Mouse (Mus musculus): ENCODE results near the gene Srsf9. TPM values are rescaled to one million over a fixed set of nuclear protein-coding genes. Genes with fewer than 3 reads are reported as not detected.
"Not testable (repeated sequence)": the region's sequence is repeated elsewhere in the genome, so short reads cannot be mapped to it uniquely, and the experiment has no call there.

Gene Srsf9
- 10 to 100 TPM; 59.6 to 64.6 TPM for total RNA-seq (2021)

GRCm38 (mm10) chr5:115326875-115327609, at the start of gene Srsf9:
Srsf9 (plus strand) TSS chr5:115327177.
- peak; percentile 92 to 98 for DNase-seq (ENCODE audit: extremely low spot score in 1 of 2, low spot score in 2 of 2)
- intact Hi-C loops (cut with DNase I) = no loop called here

DNA sequence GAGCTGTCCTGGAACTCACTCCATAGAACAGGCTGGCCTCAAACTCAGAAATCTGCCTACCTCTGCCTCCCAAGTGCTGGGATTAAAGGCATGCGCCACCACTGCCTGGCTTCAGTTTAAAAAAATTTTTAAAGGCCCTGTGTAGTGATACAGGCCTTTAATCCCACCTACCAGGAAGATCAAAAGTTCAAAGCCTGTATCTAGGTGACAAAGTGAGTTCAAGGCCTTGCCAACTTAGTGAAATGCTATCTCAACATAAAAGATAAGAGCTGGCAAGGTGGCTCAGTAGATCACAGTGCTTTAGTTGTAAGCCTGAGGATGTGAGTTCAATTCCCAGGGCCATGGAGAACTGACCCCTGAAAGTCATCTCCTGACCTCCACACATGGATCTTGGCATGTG, 48.9 kb upstream of the Srsf9 start:
- no peak for DNase-seq (ENCODE audit: extremely low spot score in 1 of 2, low spot score in 2 of 2)
- intact Hi-C loops (cut with DNase I) = no loop called here

DNA sequence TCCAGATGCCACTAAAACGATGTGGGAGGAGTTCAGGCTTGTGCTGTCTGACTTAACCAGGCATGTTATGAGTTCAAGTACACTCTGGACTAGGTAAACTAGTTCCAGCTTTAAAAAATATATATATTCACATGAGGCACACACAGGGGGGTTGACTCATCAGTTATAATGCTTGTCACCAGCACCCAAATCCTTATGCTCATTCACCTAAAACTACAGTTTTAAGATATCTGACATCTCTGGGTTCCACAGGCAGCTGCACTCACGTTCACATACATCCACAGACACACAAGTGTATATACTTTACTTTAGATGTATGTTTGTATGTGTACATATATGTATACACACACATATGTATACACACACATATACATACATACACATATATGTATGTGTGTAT, 48.2 kb upstream of the Srsf9 start:
- intact Hi-C loops (cut with DNase I) = no loop called here
- no peak for DNase-seq (ENCODE audit: extremely low spot score in 1 of 2, low spot score in 2 of 2)

DNA sequence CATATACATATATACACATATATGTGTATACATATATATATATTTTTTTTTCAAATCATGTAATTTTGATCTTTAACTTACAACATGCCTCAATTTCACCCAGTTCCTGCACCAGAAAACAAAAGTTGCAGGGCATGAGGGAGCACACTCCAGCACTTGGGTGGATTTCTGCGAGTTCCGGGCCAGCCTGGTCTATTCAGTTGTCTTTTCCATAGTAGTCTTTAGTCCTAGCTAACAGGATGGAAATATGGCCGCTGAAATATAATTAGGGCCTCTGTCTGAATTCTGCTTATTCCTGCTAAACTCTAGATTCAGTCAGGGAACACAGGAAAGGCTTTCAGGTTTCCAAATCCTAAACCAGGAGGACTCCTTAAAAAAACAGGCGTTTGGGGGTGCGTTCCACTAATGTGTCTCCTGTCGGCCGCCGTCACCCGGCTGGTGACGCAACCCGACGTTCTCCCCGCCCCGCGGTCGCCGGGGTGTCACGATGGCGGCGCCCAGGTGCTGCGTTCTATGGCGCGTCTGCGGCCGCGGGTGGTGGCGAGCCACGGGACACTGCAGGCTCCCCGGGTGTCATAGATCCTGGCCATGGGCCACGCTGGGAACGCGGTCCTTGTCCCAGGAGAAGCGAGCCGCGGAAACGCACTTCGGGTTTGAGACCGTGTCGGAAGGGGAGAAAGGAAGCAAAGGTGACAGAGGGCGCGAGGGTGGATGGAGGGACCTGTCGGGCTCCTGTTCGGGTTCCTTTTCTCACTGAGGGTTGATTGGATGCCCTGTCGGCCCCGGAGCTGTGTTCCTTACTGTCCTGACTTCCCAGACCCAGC, 47.5 kb upstream of the Srsf9 start, which contains the start of gene Coq5:
Coq5 (plus strand) TSS at position 441 of the 824 bp plus-strand sequence.
- DNase-seq (ENCODE audit: extremely low spot score in 1 of 2, low spot score in 2 of 2) = peak; percentile 76 to 92
- intact Hi-C loops (cut with DNase I) = no loop called here

DNA sequence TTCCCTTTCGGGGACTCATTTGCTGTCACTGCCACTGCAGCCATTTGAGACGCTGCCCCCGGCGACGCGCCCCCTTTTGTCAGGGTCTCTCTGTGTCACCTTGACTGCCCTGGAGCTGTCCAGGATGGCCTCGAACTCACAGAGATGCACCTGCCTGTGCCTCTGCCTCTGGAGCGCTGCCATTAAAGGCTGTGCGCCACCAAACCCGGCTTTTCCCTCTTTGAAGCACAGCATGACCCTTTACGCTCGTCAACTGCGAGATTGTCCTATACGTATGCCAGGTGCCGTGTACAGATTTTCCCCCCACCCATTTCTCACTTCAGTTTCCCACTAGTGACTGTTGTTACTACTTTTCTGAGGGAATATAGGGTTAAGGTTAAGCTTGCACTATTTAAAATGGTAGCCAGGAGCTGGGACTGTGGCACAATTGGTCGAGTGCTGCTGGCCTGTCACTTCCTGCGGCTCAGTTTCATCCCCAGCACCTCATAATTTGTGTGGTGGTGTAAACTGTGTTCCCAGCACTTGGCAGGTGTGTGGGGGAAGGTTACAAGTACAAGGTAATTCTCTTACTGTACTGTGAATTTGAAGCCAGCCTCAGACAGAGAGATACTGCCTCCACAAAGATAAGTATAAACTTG, 46.8 kb upstream of the Srsf9 start:
- DNase-seq (ENCODE audit: extremely low spot score in 1 of 2, low spot score in 2 of 2) = peak in 1 of 2 experiments; percentile 53
- intact Hi-C loops (cut with DNase I) = no loop called here

GRCm38 (mm10) chr5:115284735-115285134, 42.2 kb upstream of the Srsf9 start:
- no peak for DNase-seq (ENCODE audit: extremely low spot score in 1 of 2, low spot score in 2 of 2)
- intact Hi-C loops (cut with DNase I) = no loop called here

GRCm38 (mm10) chr5:115294173-115294572, 32.8 kb upstream of the Srsf9 start:
- intact Hi-C loops (cut with DNase I) = no loop called here
- DNase-seq (ENCODE audit: extremely low spot score in 1 of 2, low spot score in 2 of 2) = no peak

DNA sequence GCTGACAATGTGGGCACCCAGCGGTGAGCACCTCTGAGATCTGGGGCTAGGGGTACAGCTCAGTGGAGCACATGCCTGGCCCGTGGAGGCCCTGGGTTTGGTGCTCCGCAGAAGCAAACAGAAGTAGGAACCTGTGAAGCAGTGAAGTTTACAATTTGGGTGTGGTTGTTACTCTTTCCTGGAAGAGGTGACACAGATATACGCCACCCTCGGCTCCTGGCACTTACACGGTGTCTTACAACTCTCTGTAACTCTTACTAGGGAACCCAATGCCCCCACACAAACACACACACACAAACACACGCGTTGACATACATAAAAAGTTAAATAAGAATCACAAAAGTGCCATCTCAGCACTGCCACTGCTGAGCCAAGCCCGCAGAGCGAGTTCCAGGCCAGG, 30.6 kb upstream of the Srsf9 start:
- intact Hi-C loops (cut with DNase I) = loop anchor here (5.0 kb wide), 1 partner anchor 36 kb away; no protein-coding TSS in a partner anchor
- no peak for DNase-seq (ENCODE audit: extremely low spot score in 1 of 2, low spot score in 2 of 2)

DNA sequence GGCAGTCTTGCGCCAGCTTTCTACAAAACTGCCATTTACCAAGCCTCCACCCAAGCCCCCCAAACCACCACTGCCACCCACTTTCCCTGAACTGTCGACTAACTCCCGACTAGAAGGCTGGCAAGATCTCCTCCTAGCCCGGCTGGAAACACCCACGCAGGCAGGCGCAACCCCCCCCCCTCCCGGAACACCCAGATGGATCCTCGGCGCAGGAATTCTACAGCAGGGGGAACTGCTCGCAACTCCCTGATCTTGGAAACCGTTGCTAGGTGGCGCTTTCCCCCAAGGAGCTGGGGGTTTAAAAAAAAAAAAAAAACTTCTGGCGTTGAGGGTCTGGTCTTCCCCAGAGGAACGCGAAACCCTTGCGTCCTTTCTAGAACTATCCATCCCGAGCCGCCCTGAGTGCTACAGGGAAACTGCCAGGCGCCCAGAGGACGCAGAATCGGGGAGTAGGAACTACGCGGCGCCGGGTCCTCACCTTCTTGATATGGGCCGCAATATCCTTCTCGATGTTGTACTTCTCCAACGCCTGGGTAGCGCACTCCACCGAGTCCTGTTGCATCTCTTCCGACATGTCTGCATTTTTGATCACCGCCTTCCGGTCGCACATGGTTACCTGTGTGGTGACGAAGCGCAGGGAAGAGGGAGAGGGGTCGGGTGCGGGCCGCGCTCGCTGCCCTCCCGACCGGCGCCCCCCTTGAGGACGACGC, 26.8 kb upstream of the Srsf9 start:
- intact Hi-C loops (cut with DNase I) = loop anchor here (2.0 to 5.0 kb wide), 2 partner anchors 19 to 47 kb away; partner anchors contain the start of gene Cox6a1

DNA sequence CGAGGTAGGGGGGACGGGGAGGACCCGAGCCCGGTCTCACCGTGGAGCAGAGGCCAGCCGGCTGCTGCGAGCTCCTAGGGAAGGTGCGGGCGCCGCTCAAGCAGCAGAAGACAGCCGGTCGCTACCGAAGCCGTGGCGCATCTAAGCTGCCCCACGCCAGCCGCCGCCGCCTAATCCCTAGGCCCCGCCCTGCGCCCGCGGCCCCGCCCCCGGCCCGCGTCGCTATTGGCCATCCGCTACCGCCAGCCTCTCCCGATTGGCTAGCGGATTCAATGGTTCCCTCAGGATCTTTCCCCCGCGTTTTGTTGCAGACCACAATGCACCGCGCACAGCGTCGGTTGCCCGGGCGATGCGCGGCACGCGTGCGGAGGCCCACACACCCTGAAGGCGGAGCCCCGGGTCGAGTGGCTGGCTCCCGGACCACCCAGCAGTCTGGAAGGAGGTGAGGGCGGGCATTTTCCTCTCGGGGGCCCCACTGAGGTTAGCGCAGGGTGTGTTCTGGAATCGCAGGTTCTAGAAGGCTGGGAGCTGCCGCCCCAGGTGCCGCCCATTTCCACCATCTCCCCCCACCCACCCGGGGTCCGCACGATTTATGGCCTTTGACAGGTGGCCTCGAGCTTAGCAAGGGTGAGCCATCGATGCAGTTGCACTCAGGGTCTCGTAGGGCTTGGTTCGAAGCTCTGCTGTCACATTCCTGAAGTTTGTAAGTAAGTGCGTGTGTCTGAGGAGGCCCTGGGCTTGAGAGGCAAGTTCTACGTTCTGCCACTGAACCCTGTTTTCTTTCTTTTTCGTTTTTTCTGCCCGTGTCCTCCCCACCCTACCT, 26.0 kb upstream of the Srsf9 start, which contains the start of gene Dynll1:
Dynll1 (minus strand) TSS at position 208 of the 823 bp plus-strand sequence.
- intact Hi-C loops (cut with DNase I) = loop anchor here (2.0 to 5.0 kb wide), 2 partner anchors 18 to 46 kb away; partner anchors contain the start of gene Cox6a1
- peak; percentile 99 for DNase-seq (ENCODE audit: extremely low spot score in 1 of 2, low spot score in 2 of 2)

More for the DNA sequence above, 26.8 kb upstream of the Srsf9 start:
- peak; percentile 66 to 83 for DNase-seq (ENCODE audit: extremely low spot score in 1 of 2, low spot score in 2 of 2)

DNA sequence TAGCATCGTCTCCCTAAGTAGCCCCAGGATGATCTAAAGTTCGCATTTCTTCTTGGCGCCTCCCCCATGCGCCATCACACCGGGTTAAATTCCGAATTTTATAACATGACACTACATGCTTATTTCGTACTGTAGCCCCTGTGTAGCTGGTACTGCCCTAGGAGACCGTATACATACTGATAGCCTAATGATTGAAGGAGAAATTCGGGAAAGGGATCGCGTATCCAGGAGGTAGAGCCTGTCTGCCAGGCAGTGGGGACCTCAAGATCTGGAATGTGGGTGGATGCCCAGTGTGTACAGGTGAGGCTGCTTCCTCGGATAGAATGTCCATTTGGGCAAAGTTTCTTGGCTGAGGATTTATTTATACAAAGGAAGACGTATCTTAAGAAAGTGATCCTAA, 25.4 kb upstream of the Srsf9 start:
- intact Hi-C loops (cut with DNase I) = loop anchor here (2.0 to 5.0 kb wide), 2 partner anchors 17 to 46 kb away; partner anchors contain the start of gene Cox6a1
- DNase-seq (ENCODE audit: extremely low spot score in 1 of 2, low spot score in 2 of 2) = peak in 1 of 2 experiments; percentile 30

DNA sequence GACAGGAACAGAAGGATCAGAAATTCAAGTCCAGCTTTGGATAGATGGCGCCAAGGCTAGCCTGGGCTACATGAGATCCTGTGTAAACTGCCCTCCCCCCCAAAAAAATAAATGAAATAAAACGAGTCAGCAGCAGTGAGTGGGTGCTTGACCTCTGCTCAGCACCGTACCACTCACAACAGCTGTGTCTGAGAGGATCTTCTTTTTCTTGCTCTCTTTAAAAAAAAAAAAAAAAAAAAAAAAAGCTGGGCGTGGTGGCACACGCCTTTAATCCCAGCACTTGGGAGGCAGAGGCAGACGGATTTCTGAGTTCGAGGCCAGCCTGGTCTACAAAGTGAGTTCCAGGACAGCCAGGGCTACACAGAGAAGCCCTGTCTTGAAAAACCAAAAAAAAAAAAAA, 24.8 kb upstream of the Srsf9 start:
- intact Hi-C loops (cut with DNase I) = loop anchor here (5.0 kb wide), 1 partner anchor 45 kb away; the partner anchor contains the start of gene Cox6a1
- not testable (repeated sequence) for DNase-seq (ENCODE audit: extremely low spot score in 1 of 2, low spot score in 2 of 2)

GRCm38 (mm10) chr5:115312354-115312753, 14.6 kb upstream of the Srsf9 start:
- no peak for DNase-seq (ENCODE audit: extremely low spot score in 1 of 2, low spot score in 2 of 2)
- intact Hi-C loops (cut with DNase I) = no loop called here

- intact Hi-C loops (cut with DNase I) = no loop called here
- DNase-seq (ENCODE audit: extremely low spot score in 1 of 2, low spot score in 2 of 2) = no peak
These were observed 13.9 kb upstream of the Srsf9 start for GRCm38 (mm10) chr5:115312816-115313667.

GRCm38 (mm10) chr5:115313668-115313943, 13.4 kb upstream of the Srsf9 start:
- intact Hi-C loops (cut with DNase I) = no loop called here
- DNase-seq (ENCODE audit: extremely low spot score in 1 of 2, low spot score in 2 of 2) = no peak

- no peak for DNase-seq (ENCODE audit: extremely low spot score in 1 of 2, low spot score in 2 of 2)
- intact Hi-C loops (cut with DNase I) = no loop called here
These were observed 9.9 kb upstream of the Srsf9 start for GRCm38 (mm10) chr5:115316968-115317644.
